Mouse (Mus musculus): ENCODE measurements at regions not wholly inside any gene's neighbourhood (a gene's known extent, or its start where the extent isn't known, plus 50 kb on each side); places are given as distances from the start of the nearest gene placed in this dataset.

GRCm38 (mm10) chr8:113465156-113465555, 170.2 kb upstream of the Mon1b start:
- H3K9me3 ChIP-seq (replicated peaks; ENCODE audit: low read length), result peaks cover 62% of the 10 kb centered on the region
- H3K36me3 ChIP-seq (replicated peaks in 1 of 2; ENCODE audit: control insufficient read depth in 1 of 2, insufficient read depth in 1 of 2, low read length in 1 of 2), result no peaks in the 10 kb centered on the region
- in situ Hi-C loops (cut with MboI; ENCODE audit: low pct_ligation_motif_present, low pct_unique_long_range_greater_than_20kb, low sequenced_read_pairs), result no loop called here
- no peaks in the 10 kb centered on the region for H3K4me1 ChIP-seq (ENCODE audit: control insufficient read depth in 1 of 2, insufficient read depth in 2 of 2)
- H3K27me3 ChIP-seq (replicated peaks), result no peaks in the 10 kb centered on the region
- no peak overlapping the region for H3K27ac ChIP-seq (ENCODE audit: insufficient read depth, low read depth)
- no peak overlapping the region for H3K4me2 ChIP-seq (ENCODE audit: insufficient read depth, low read depth, poor library complexity, severe bottlenecking)
- DNase-seq (ENCODE audit: extremely low read depth), result no peak
- dilution Hi-C loops (cut with MboI; ENCODE audit: extremely low pct_ligation_motif_present, extremely low pct_unique_long_range_greater_than_20kb, low sequenced_read_pairs), result no loop called here
- H3K9ac ChIP-seq (ENCODE audit: insufficient read depth, low read depth), result no peak overlapping the region
- no peaks in the 10 kb centered on the region for H3K79me2 ChIP-seq (replicated peaks; ENCODE audit: control insufficient read depth, extremely low read depth, insufficient read depth, poor library complexity, severe bottlenecking)
- no peak for TF ChIP-seq CTCF (conservative IDR thresholded peaks at IDR 0.05 in 1 of 2, IDR thresholded peaks at IDR 0.05 in 1 of 2; ENCODE audit: low read depth in 2 of 2, low read length in 2 of 2)
- TF ChIP-seq IRF4 (IDR thresholded peaks at IDR 0.05; ENCODE audit: low read depth, low read length), result no peak
- no peak for TF ChIP-seq JUN (IDR thresholded peaks at IDR 0.05; ENCODE audit: insufficient read depth, low read depth, low read length)
- TF ChIP-seq NELFE (IDR thresholded peaks at IDR 0.05; ENCODE audit: low read depth, low read length), result no peak
- no peak for TF ChIP-seq ELF1 (IDR thresholded peaks at IDR 0.05; ENCODE audit: low read depth, low read length)
- TF ChIP-seq MYC (IDR thresholded peaks at IDR 0.05; ENCODE audit: low read depth, low read length), result no peak
- no peak for TF ChIP-seq POLR2AphosphoS2 (IDR thresholded peaks at IDR 0.05; ENCODE audit: low read depth, low read length)
- TF ChIP-seq RCOR1 (conservative IDR thresholded peaks at IDR 0.05; ENCODE audit: low read depth, low read length), result no peak
- no peak for TF ChIP-seq USF1 (IDR thresholded peaks at IDR 0.05; ENCODE audit: low read depth, low read length)
- TF ChIP-seq ZKSCAN1 (IDR thresholded peaks at IDR 0.05; ENCODE audit: borderline replicate concordance, low read depth, low read length), result no peak
- no peak for TF ChIP-seq KAT2A (IDR thresholded peaks at IDR 0.05; ENCODE audit: insufficient replicate concordance, low read length)
- no peak for TF ChIP-seq CHD1 (IDR thresholded peaks at IDR 0.05; ENCODE audit: low read depth, low read length)
- TF ChIP-seq TCF12 (IDR thresholded peaks at IDR 0.05; ENCODE audit: low read depth, low read length), result no peak
- TF ChIP-seq ETS1 (conservative IDR thresholded peaks at IDR 0.05; ENCODE audit: low read depth, low read length), result no peak
- TF ChIP-seq JUND (conservative IDR thresholded peaks at IDR 0.05; ENCODE audit: low read depth, low read length), result no peak
- no peak for TF ChIP-seq MAX (IDR thresholded peaks at IDR 0.05; ENCODE audit: low read length)
- TF ChIP-seq ZNF384 (IDR thresholded peaks at IDR 0.05; ENCODE audit: low read depth, low read length), result no peak
- TF ChIP-seq BHLHE40 (IDR thresholded peaks at IDR 0.05; ENCODE audit: low read depth, low read length), result no peak
- H3K4me3 ChIP-seq (replicated peaks in 1 of 3; ENCODE audit: low read depth in 2 of 3, low read length in 2 of 3, poor library complexity in 1 of 3), result no peak overlapping the region

DNA sequence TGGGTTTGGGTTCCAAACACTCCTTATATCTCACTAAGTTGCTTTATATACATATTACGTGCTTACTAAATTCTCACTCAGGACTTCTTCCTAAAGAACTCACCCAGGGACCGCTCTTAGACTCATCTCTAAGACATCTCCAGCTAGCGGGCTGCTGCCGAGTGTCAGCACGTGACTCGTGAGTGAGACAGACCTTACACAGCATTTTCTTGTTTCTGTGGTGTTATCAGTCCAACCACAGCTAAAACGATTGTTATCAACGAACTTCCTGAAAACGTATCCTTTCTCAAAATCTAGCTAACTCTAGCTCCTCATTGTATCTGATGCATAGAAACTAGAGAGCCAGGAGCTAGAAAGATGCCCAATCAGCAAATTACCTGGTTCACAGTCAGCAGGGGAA, 168.7 kb upstream of the Mon1b start:
- Histone ChIP-seq H3K36me3 (replicated peaks in 1 of 2; ENCODE audit: control insufficient read depth in 1 of 2, insufficient read depth in 1 of 2, low read length in 1 of 2) (no peaks in the 10 kb centered on the region), H3K27ac (ENCODE audit: insufficient read depth, low read depth) (no peak overlapping the region), H3K4me1 (ENCODE audit: control insufficient read depth in 1 of 2, insufficient read depth in 2 of 2) (no peaks in the 10 kb centered on the region), H3K79me2 (replicated peaks; ENCODE audit: control insufficient read depth, extremely low read depth, insufficient read depth, poor library complexity, severe bottlenecking) (no peaks in the 10 kb centered on the region), H3K9me3 (replicated peaks; ENCODE audit: low read length) (peaks cover 55% of the 10 kb centered on the region), H3K4me2 (ENCODE audit: insufficient read depth, low read depth, poor library complexity, severe bottlenecking) (no peak overlapping the region), H3K4me3 (replicated peaks in 1 of 3; ENCODE audit: low read depth in 2 of 3, low read length in 2 of 3, poor library complexity in 1 of 3) (no peak overlapping the region), H3K27me3 (replicated peaks) (no peaks in the 10 kb centered on the region), H3K9ac (ENCODE audit: insufficient read depth, low read depth) (no peak overlapping the region)
- dilution Hi-C loops (cut with MboI; ENCODE audit: extremely low pct_ligation_motif_present, extremely low pct_unique_long_range_greater_than_20kb, low sequenced_read_pairs), result no loop called here
- TF ChIP-seq POLR2AphosphoS2 (IDR thresholded peaks at IDR 0.05; ENCODE audit: low read depth, low read length), result no peak
- TF ChIP-seq MAZ (IDR thresholded peaks at IDR 0.05; ENCODE audit: low read depth, low read length), result no peak
- no peak for TF ChIP-seq EP300 (IDR thresholded peaks at IDR 0.05; ENCODE audit: low read length)
- TF ChIP-seq MEF2A (IDR thresholded peaks at IDR 0.05; ENCODE audit: borderline replicate concordance, low read depth, low read length), result no peak
- no peak for TF ChIP-seq KAT2A (IDR thresholded peaks at IDR 0.05; ENCODE audit: insufficient replicate concordance, low read length)
- TF ChIP-seq MYC (IDR thresholded peaks at IDR 0.05; ENCODE audit: low read depth, low read length), result no peak
- no peak for TF ChIP-seq HCFC1 (IDR thresholded peaks at IDR 0.05; ENCODE audit: low read depth, low read length)
- no peak for TF ChIP-seq ELF1 (IDR thresholded peaks at IDR 0.05; ENCODE audit: low read depth, low read length)
- TF ChIP-seq MAX (IDR thresholded peaks at IDR 0.05; ENCODE audit: low read length), result no peak
- no peak for TF ChIP-seq USF2 (conservative IDR thresholded peaks at IDR 0.05; ENCODE audit: low read depth, low read length)
- no peak for TF ChIP-seq JUN (IDR thresholded peaks at IDR 0.05; ENCODE audit: insufficient read depth, low read depth, low read length)
- TF ChIP-seq CHD1 (IDR thresholded peaks at IDR 0.05; ENCODE audit: low read depth, low read length), result no peak
- no peak for TF ChIP-seq IRF4 (IDR thresholded peaks at IDR 0.05; ENCODE audit: low read depth, low read length)
- TF ChIP-seq CTCF (conservative IDR thresholded peaks at IDR 0.05 in 1 of 2, IDR thresholded peaks at IDR 0.05 in 1 of 2; ENCODE audit: low read depth in 2 of 2, low read length in 2 of 2), result no peak
- TF ChIP-seq USF1 (IDR thresholded peaks at IDR 0.05; ENCODE audit: low read depth, low read length), result no peak
- TF ChIP-seq MAFK (IDR thresholded peaks at IDR 0.05; ENCODE audit: insufficient replicate concordance, low read length), result no peak
- no peak for TF ChIP-seq ETS1 (conservative IDR thresholded peaks at IDR 0.05; ENCODE audit: low read depth, low read length)
- TF ChIP-seq SMC3 (IDR thresholded peaks at IDR 0.05; ENCODE audit: low read depth, low read length), result no peak
- in situ Hi-C loops (cut with MboI; ENCODE audit: low pct_ligation_motif_present, low pct_unique_long_range_greater_than_20kb, low sequenced_read_pairs), result no loop called here
- DNase-seq (ENCODE audit: extremely low read depth), result no peak

All from CH12.LX (cell line).